Mouse (Mus musculus) testis, adult 2 months (tissue): Measurements from ENCODE around the gene Prpf8.

Experiments
- CTCF ChIP-seq: fragments of 200-500 bp; IDR thresholded peaks from 2 replicates; pipeline ENCODE4 v1.5.1; 2012; ENCODE audit warnings: low read depth, mild to moderate bottlenecking, inconsistent platforms, low read length, moderate library complexity; ENCODE audit not compliant: control insufficient read depth, insufficient read depth, insufficient replicate concordance
- POLR2A ChIP-seq: fragments of 200-500 bp; IDR thresholded peaks from 2 replicates; pipeline ENCODE4 v1.6.1; 2012; ENCODE audit warnings: low read depth, mild to moderate bottlenecking, inconsistent platforms, low read length, moderate library complexity; ENCODE audit not compliant: control insufficient read depth

DNA sequence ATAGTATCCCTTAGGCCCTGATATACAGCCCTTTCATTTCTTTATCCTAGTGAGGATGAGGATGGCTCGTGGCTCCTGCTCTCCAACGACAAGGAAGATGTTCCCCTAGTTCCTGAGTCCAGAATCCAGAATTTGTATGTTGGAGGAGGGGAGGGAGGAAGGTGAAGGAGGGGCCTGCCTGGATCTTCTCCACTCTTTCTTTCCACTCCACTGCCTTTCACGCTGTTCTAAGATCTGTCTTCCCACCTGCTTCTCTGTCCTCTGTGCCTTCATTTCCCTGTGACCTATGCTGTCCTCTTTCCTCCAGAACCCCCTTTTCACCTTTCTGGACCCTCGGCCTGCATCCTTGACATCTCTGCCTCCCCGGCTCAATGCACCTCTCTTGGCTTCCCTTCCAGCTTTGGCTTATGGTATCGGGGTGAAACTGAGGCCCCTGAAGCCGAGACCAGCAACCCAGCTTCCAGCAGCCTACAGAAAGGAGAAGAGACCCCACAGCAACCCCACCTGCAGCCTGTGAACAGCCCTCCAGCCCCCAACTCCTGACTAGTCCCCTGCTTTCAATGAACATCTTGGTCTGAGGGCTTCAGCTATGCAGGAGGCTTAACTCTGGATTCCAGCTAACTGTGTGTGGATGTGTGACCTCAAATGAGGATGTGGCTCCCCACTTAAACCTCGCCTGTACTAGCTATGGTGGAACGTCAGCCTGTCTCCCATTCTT lies 25.8 kb downstream of the Prpf8 start:
- no peak for TF ChIP-seq POLR2A
- TF ChIP-seq CTCF = no peak
